Mouse (Mus musculus) right cerebral cortex, postnatal 36 days (tissue): ENCODE measurements around the gene Kat7.
A peak's percentile ranks its signal among the peaks of the same experiment; 100 is the strongest.

Source experiments
- DNase-seq, 2 experiments: peaks; one replicate each; pipeline ENCODE4 v3.0.0; 2022; ENCODE audit warnings: low spot score in 2 of 2, mixed read lengths in 1 of 2

Kat7 gene

DNA sequence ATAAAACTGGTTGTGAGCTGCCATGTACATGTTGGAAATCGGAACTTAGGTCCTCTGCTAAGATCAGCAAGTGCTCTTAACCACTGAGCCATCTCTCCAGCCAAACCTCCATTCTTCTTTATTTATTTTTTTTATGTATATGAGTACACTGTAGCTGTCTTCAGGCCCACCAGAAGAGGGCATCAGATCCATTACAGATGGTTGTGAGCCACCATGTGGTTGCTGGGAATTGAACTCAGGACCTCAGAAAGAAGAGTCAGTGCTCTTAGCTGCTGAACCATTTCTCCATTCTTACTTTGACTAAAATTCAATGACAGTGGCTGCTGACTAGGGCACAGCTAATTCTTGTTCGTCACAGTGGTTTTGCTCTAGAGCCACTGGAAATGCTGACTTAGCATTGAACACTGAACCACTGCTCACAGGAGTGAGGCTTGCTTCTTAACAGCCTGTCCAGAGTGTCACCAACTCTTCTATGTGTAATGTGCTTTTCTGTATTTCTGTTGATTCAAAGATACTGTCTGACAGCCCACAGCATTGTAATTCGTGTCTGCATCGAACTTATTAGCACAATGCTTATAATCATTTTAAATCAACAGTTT, 30.9 kb downstream of the Kat7 start:
- DNase-seq, result no peak

DNA sequence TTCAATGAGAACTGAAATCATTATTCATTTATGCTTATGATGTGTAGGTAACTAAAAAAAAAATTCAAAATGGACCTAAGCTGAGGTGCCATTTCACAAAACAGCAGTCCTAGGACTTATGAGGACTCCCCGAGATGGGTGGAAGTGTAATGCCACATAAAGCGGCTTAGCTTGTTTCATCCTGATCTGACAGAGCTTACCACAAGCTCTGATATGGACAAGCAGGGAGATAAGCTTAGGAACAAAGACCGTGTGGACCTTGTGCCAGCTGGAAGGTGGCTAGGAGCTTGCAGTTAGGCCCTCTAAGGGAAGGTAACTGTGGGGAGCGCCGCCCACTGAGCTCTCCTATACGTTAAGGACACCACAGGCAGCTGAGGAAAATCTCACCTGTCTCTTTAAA, 34.0 kb downstream of the Kat7 start:
- no peak for DNase-seq

- no peak for DNase-seq
Measured at GRCm38 (mm10) chr11:95274613-95275012, 35.4 kb downstream of the Kat7 start.

GRCm38 (mm10) chr11:95273661-95274060, 36.4 kb downstream of the Kat7 start:
- no peak for DNase-seq

- no peak for DNase-seq
Measured at GRCm38 (mm10) chr11:95266540-95267245, 43.4 kb downstream of the Kat7 start.

GRCm38 (mm10) chr11:95264455-95265013, 45.5 kb downstream of the Kat7 start:
- no peak for DNase-seq

- no peak for DNase-seq
Measured at GRCm38 (mm10) chr11:95263816-95264454, 46.1 kb downstream of the Kat7 start.

DNA sequence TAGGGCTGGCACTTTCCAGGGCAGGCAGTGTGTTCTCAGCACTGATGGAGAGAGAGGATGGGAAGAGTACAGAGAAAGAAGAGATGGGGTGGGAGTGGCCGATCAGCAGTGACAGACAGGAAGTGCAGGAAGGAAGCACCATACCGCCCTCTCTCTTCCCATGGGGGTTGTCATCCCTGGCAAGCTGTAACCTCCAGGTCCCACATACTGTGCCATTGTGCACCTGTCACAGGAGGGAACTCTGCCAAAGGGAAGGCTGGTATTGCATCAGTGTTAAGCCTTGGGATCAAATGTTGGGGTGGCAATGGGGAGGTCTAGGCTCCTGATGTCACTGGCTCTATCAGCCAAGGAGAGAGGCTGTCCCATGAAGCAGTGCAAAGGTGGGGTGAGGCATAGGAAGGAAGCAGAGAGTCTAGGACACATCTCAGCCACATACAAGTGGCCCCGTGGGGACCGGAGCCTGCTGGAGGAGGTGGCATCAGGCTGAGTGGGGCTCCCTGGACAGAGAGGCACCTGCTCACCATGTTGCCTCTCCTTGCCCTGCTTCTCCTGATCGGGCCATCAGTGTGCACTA, 48.8 kb downstream of the Kat7 start, which contains the start of gene Tac4:
Gene Tac4 (plus strand): TSS at position 352 of the 574 bp plus-strand sequence.
- no peak for DNase-seq

- peak; percentile 64 to 75 for DNase-seq
Measured at GRCm38 (mm10) chr11:95259088-95259849, 50.8 kb downstream of the Kat7 start.

DNA sequence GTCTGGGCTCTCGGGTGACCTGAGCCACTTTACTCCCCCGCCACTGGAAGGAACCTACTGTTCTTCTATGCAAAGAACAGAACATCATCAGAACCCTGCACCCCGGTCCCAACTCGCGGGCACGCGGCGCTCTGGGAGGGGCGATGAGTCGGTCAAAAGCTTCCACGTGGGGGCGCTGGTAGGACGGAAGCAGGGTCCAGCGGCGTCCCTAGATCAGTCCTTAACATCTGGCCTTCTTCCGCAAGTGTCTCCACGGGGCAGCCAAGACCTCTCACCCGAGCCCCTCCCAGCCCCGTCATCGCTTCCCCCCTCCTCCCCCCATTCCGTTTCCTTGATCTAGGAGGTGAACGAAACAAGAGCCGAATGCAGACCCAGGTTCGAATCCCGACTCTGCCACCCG, 51.6 kb downstream of the Kat7 start:
- peak; percentile 21 to 22 for DNase-seq

GRCm38 (mm10) chr11:95257930-95258329, 52.1 kb downstream of the Kat7 start:
- no peak for DNase-seq

GRCm38 (mm10) chr11:95255747-95256146, 54.3 kb downstream of the Kat7 start:
- no peak for DNase-seq

- no peak for DNase-seq
Measured at GRCm38 (mm10) chr11:95254165-95254564, 55.9 kb downstream of the Kat7 start.

GRCm38 (mm10) chr11:95252104-95252503, 57.9 kb downstream of the Kat7 start:
- DNase-seq, result no peak

GRCm38 (mm10) chr11:95251295-95251694, 58.8 kb downstream of the Kat7 start:
- DNase-seq, result peak; percentile 47 to 50

DNA sequence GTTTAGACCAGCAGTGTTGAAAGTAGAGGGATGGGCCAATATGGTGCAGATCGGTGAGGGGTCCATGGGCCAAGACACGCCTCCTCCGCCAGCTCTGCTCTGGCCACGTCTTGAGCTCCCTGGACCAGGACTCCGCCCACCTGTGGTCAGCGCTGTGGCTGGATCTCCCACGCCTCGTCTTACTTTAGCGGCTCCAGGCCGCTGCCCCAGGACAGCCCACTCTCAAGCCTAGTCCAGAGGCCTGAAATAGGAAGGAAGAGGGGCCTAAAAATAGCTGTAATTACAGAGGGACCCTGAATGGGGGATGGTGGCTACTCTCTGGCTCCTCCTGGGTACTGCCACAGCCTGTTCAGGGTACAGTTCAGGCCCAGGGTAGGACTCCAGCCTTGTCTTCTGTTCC, 59.9 kb downstream of the Kat7 start:
- DNase-seq, result no peak

DNA sequence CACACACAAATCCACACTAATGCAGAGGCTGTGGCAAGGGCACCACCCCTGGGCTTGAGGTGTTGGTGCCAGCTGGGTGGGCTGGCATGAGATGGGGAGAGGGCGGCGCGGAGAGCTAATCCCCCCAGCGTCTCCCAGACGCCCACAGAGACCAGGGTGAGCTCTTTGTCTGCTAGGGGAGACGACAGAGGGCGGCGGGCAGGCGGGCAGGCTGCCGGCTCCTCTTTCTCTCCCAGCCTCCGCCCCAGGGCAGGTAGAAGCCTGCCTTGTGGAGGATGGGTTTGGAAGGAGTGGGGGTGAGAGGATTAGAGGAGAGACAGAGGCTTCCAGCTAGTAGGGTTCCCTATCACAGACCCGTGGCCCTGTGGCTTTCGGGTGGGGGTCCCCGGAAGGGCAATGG, 63.0 kb downstream of the Kat7 start:
- no peak for DNase-seq

DNA sequence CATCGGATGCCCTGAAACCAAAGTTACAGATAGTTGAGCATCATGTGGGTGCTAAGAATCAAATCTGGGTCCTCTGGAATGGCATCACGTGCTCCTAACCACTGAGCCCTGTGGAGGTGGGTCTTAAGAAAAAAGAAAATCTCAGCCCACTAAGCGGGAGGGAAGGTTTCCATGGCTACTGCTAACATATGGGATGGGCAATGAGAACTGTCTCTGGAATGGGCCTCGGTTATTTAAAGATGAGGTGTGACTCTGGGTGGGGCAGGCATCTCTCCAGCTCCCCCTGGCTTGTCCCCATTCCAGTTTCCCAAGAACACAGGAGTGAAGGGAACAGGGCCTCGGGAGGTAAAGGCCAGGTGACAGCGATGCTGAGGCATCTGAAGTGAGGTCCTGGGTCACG, 64.6 kb downstream of the Kat7 start:
- no peak for DNase-seq

GRCm38 (mm10) chr11:95242653-95243052, 67.4 kb downstream of the Kat7 start:
- no peak for DNase-seq

DNA sequence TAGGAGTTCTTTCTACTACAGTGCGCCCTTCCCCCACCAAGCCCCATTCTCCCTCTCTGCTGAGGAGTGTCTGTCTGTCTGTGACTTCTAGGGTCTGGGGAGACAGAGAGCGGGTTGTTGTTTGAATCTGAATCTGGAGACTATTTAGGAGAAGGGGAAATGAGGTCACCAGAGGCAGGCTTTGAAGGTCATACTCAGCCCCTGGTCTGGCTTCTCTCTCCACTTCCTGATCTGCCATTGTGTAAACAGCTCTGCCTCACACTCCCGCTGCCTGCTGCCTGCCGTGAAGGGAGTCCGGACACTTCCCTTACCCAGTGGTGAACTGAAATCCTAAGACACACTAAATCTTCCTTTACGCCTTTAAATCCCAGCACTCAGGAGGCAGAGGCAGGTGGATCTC, 71.6 kb downstream of the Kat7 start:
- no peak for DNase-seq

DNA sequence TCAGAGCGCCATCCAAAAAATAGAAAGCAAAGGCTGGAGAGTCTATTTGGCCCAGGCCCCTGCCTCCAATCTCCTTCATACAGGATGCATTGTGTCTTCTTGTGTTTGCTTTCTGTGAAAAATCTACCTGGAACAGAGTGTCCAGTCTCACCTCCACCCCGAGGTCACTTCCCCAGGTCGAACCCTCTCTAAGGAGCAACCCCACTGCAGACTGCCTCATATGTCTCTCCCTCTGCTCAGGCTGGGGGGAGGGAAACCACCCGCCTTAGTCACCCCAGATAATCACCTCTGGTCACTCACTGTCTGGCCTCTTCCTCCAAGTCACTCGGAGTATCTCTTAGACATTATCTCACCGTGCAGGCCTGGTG, 77.7 kb downstream of the Kat7 start:
- DNase-seq, result no peak
